Mouse (Mus musculus): ENCODE results near the gene Tor3a.

Gene Tor3a

GRCm38 (mm10) chr1:156635148-156635547, 39.0 kb downstream of the Tor3a start:
- no peak for DNase-seq (ENCODE audit: low spot score in 2 of 2)

GRCm38 (mm10) chr1:156633095-156633494, 41.1 kb downstream of the Tor3a start:
- peak in 1 of 2 experiments; percentile 61 for DNase-seq (ENCODE audit: low spot score in 2 of 2)

- peak in 1 of 2 experiments; percentile 37 for DNase-seq (ENCODE audit: low spot score in 2 of 2)
Observed at GRCm38 (mm10) chr1:156630965-156631364, 43.2 kb downstream of the Tor3a start.

GRCm38 (mm10) chr1:156629984-156630383, 44.2 kb downstream of the Tor3a start:
- DNase-seq (ENCODE audit: low spot score in 2 of 2) = no peak

GRCm38 (mm10) chr1:156626729-156627128, 47.4 kb downstream of the Tor3a start:
- no peak for DNase-seq (ENCODE audit: low spot score in 2 of 2)

GRCm38 (mm10) chr1:156624231-156624630, 49.9 kb downstream of the Tor3a start:
- no peak for DNase-seq (ENCODE audit: low spot score in 2 of 2)

- DNase-seq (ENCODE audit: low spot score in 2 of 2) = no peak
Observed at GRCm38 (mm10) chr1:156620951-156621350, 53.2 kb downstream of the Tor3a start.

GRCm38 (mm10) chr1:156620292-156620909, 53.8 kb downstream of the Tor3a start:
- DNase-seq (ENCODE audit: low spot score in 2 of 2) = no peak

GRCm38 (mm10) chr1:156617811-156618210, 56.3 kb downstream of the Tor3a start:
- no peak for DNase-seq (ENCODE audit: low spot score in 2 of 2)

- no peak for DNase-seq (ENCODE audit: low spot score in 2 of 2)
Observed at GRCm38 (mm10) chr1:156616989-156617598, 57.1 kb downstream of the Tor3a start.

- peak; percentile 51 to 60 for DNase-seq (ENCODE audit: low spot score in 2 of 2)
Observed at GRCm38 (mm10) chr1:156615381-156616133, 58.6 kb downstream of the Tor3a start.

- no peak for DNase-seq (ENCODE audit: low spot score in 2 of 2)
Observed at GRCm38 (mm10) chr1:156614710-156615109, 59.4 kb downstream of the Tor3a start.

- DNase-seq (ENCODE audit: low spot score in 2 of 2) = no peak
Observed at GRCm38 (mm10) chr1:156613855-156614530, 60.2 kb downstream of the Tor3a start.

GRCm38 (mm10) chr1:156610257-156610656, 63.9 kb downstream of the Tor3a start:
- DNase-seq (ENCODE audit: low spot score in 2 of 2) = no peak

GRCm38 (mm10) chr1:156608496-156608895, 65.7 kb downstream of the Tor3a start:
- DNase-seq (ENCODE audit: low spot score in 2 of 2) = no peak

GRCm38 (mm10) chr1:156605940-156606339, 68.2 kb downstream of the Tor3a start:
- DNase-seq (ENCODE audit: low spot score in 2 of 2) = no peak

- DNase-seq (ENCODE audit: low spot score in 2 of 2) = no peak
Observed at GRCm38 (mm10) chr1:156605094-156605866, 68.9 kb downstream of the Tor3a start.

All from thymus, postnatal 10 days (tissue).